Mouse (Mus musculus): ENCODE results near the gene Tmem178. TPM values are rescaled to one million over a fixed set of nuclear protein-coding genes. Genes with fewer than 3 reads are reported as not detected.

The Tmem178 gene
- 21.9 and 26.5 TPM in 2 replicates for total RNA-seq (2014; rRNA removed)
- polyA plus RNA-seq (2015; fragmentation: Nextera tagmentation; extraction: Ambion mirVana), result 18.9 and 20.1 TPM in 2 replicates

GRCm38 (mm10) chr17:80944530-80945198, at the start of gene Tmem178:
Gene Tmem178, plus strand, starts transcription at chr17:80944632.
- TF ChIP-seq CTCF (IDR thresholded peaks at IDR 0.05), result no peak
- ATAC-seq (ENCODE audit: low FRiP score), result peak; percentile 75
- no peak for DNase-seq (ENCODE audit: low spot score)
- peak within 1 kb of the TSS; percentile 63; the same call in 1 of the 2 replicates for H3K27ac ChIP-seq (ENCODE audit: low read depth, low read length)
- no peaks in the 10 kb centered on the region for H3K9me3 ChIP-seq (ENCODE audit: low read length)
- H3K9ac ChIP-seq (replicated peaks; ENCODE audit: low read length, poor library complexity, severe bottlenecking), result peak within 1 kb of the TSS; percentile 93
- peak within 1 kb of the TSS; percentile 87 for H3K4me3 ChIP-seq (ENCODE audit: low read depth, low read length)
- H3K4me2 ChIP-seq (ENCODE audit: low read depth, low read length, poor library complexity, severe bottlenecking), result peak within 1 kb of the TSS; percentile 90
- H3K27me3 ChIP-seq (ENCODE audit: insufficient read depth, low read length), result no peaks in the 10 kb centered on the region
- under 1% methylated on average over 48 of the region's 84 CpGs for WGBS
- no peaks in the 10 kb centered on the region for H3K36me3 ChIP-seq (ENCODE audit: insufficient read depth, low read length)
- H3K4me1 ChIP-seq (ENCODE audit: insufficient read depth, low read length), result no peaks in the 10 kb centered on the region

GRCm38 (mm10) chr17:80896481-80896880, 48.0 kb upstream of the Tmem178 start:
- WGBS, result 23% methylated on average over 2 of the region's 2 CpGs
- Histone ChIP-seq H3K4me2 (ENCODE audit: low read depth, low read length, poor library complexity, severe bottlenecking) (no peak overlapping the region), H3K4me3 (ENCODE audit: low read depth, low read length) (no peak overlapping the region), H3K4me1 (ENCODE audit: insufficient read depth, low read length) (peaks cover 4% of the 10 kb centered on the region; the same call in 1 of the 2 replicates), H3K36me3 (ENCODE audit: insufficient read depth, low read length) (no peaks in the 10 kb centered on the region), H3K27me3 (ENCODE audit: insufficient read depth, low read length) (no peaks in the 10 kb centered on the region), H3K9me3 (ENCODE audit: low read length) (no peaks in the 10 kb centered on the region), H3K27ac (ENCODE audit: low read depth, low read length) (no peak overlapping the region), H3K9ac (replicated peaks; ENCODE audit: low read length, poor library complexity, severe bottlenecking) (no peak overlapping the region)
- no peak for TF ChIP-seq CTCF (IDR thresholded peaks at IDR 0.05)
- ATAC-seq (ENCODE audit: low FRiP score), result no peak
- DNase-seq (ENCODE audit: low spot score), result no peak

GRCm38 (mm10) chr17:80897709-80898440, 46.6 kb upstream of the Tmem178 start:
- no peaks in the 10 kb centered on the region for H3K27me3 ChIP-seq (ENCODE audit: insufficient read depth, low read length)
- no peak overlapping the region for H3K27ac ChIP-seq (ENCODE audit: low read depth, low read length)
- no peak overlapping the region for H3K4me3 ChIP-seq (ENCODE audit: low read depth, low read length)
- no peak overlapping the region for H3K4me2 ChIP-seq (ENCODE audit: low read depth, low read length, poor library complexity, severe bottlenecking)
- WGBS, result 72% methylated on average over 9 of the region's 9 CpGs
- DNase-seq (ENCODE audit: low spot score), result no peak
- no peaks in the 10 kb centered on the region for H3K9me3 ChIP-seq (ENCODE audit: low read length)
- no peak for TF ChIP-seq CTCF (IDR thresholded peaks at IDR 0.05)
- no peak for ATAC-seq (ENCODE audit: low FRiP score)
- H3K4me1 ChIP-seq (ENCODE audit: insufficient read depth, low read length), result peaks cover 4% of the 10 kb centered on the region; the same call in 1 of the 2 replicates
- no peaks in the 10 kb centered on the region for H3K36me3 ChIP-seq (ENCODE audit: insufficient read depth, low read length)
- H3K9ac ChIP-seq (replicated peaks; ENCODE audit: low read length, poor library complexity, severe bottlenecking), result no peak overlapping the region

- peaks cover 4% of the 10 kb centered on the region; the same call in 1 of the 2 replicates for H3K4me1 ChIP-seq (ENCODE audit: insufficient read depth, low read length)
- peak; percentile 88 for DNase-seq (ENCODE audit: low spot score)
- no peaks in the 10 kb centered on the region for H3K36me3 ChIP-seq (ENCODE audit: insufficient read depth, low read length)
- 33% methylated on average over 9 of the region's 9 CpGs for WGBS
- H3K27ac ChIP-seq (ENCODE audit: low read depth, low read length), result 0 out of 2 replicates have a peak overlapping the region, but pooled peaks have one; percentile 26
- H3K27me3 ChIP-seq (ENCODE audit: insufficient read depth, low read length), result no peaks in the 10 kb centered on the region
- peak; percentile 63 for ATAC-seq (ENCODE audit: low FRiP score)
- H3K9ac ChIP-seq (replicated peaks; ENCODE audit: low read length, poor library complexity, severe bottlenecking), result no peak overlapping the region
- H3K4me3 ChIP-seq (ENCODE audit: low read depth, low read length), result no peak overlapping the region
- H3K9me3 ChIP-seq (ENCODE audit: low read length), result no peaks in the 10 kb centered on the region
- H3K4me2 ChIP-seq (ENCODE audit: low read depth, low read length, poor library complexity, severe bottlenecking), result no peak overlapping the region
- no peak for TF ChIP-seq CTCF (IDR thresholded peaks at IDR 0.05)
These were observed 44.8 kb upstream of the Tmem178 start for GRCm38 (mm10) chr17:80899513-80900199.

GRCm38 (mm10) chr17:80900200-80900520, 44.3 kb upstream of the Tmem178 start:
- DNase-seq (ENCODE audit: low spot score) (peak; percentile 14), ATAC-seq (ENCODE audit: low FRiP score) (no peak)
- Histone ChIP-seq H3K4me1 (ENCODE audit: insufficient read depth, low read length) (peaks cover 4% of the 10 kb centered on the region; the same call in 1 of the 2 replicates), H3K27me3 (ENCODE audit: insufficient read depth, low read length) (no peaks in the 10 kb centered on the region), H3K9me3 (ENCODE audit: low read length) (no peaks in the 10 kb centered on the region), H3K27ac (ENCODE audit: low read depth, low read length) (no peak overlapping the region), H3K9ac (replicated peaks; ENCODE audit: low read length, poor library complexity, severe bottlenecking) (no peak overlapping the region), H3K36me3 (ENCODE audit: insufficient read depth, low read length) (no peaks in the 10 kb centered on the region), H3K4me2 (ENCODE audit: low read depth, low read length, poor library complexity, severe bottlenecking) (no peak overlapping the region), H3K4me3 (ENCODE audit: low read depth, low read length) (no peak overlapping the region)
- no peak for TF ChIP-seq CTCF (IDR thresholded peaks at IDR 0.05)
- 51% methylated on average over 2 of the region's 2 CpGs for WGBS

Measured in midbrain, postnatal 0 days (tissue).